ENCODE assay signal across 9 mouse cellular contexts in the genomic region with DNA sequence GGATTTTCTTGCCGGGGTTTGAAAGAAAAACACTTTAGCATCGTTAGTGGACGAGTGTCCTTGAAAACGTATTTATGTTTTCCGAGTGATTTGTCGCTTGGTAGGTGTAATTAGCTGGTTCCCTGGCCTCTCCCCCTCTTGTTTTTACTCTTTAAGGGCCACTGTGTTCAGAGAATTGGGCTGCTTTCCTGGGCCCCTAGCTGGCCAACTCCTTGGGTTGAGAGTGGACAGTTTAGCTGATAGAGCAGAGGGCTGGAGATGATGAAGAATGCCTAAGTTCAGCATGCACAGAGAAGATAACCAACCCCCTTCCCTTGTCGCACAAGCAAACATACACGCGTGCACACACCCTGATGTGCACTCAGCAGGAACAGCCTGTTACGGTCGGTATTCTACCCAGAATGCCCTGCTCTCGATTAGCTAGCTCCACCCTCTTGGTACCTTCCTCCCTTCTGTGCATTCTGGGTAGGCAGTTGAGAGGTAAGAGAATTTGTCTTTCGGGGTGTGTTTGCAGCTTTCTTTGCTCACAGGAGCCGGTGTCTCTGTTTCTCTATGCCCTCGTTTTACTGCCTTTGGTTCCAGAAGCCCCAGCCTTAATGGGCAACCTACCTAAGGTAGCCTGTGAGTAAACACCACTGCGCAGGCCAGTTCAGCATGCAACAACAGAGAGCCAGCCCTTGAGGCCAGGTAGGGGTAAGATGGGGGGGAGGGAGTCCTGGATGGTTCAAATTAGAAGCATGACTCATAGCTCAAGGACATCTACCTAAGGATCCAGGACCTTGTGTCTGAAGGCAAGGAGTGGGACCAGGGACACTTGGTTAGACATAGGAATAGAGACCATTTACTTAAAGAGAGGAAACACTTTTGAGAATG.
A peak's percentile ranks its signal among the peaks of the same experiment; 100 is the strongest.
DNase-seq lines count a peak whose midpoint lies in the region; ATAC-seq and TF ChIP-seq lines count a peak whose summit lies in the region.
"Had no signal": no experiment of that assay in that cellular context is flagged by ENCODE, and none has a peak within 500 bp of the region (broad histone marks: within the 10 kb centered on the region; RNA-seq: fewer than 3 reads in every experiment).

No protein-coding gene starts in this region.

- 53% methylated on average over 16 of the region's 16 CpGs for WGBS in heart, embryonic 12.5 days
- 55% methylated on average over 16 of the region's 16 CpGs for WGBS in forebrain, embryonic 10.5 days
- 55% methylated on average over 16 of the region's 16 CpGs for WGBS in liver, embryonic 11.5 days
- 53% methylated on average over 16 of the region's 16 CpGs for WGBS in kidney, adult 2 months

- no peaks in the 10 kb centered on the region for H3K36me3 ChIP-seq in heart, embryonic 12.5 days
- H3K36me3 ChIP-seq in forebrain, embryonic 10.5 days (replicated peaks), result no peaks in the 10 kb centered on the region
- no peaks in the 10 kb centered on the region for H3K36me3 ChIP-seq in liver, embryonic 11.5 days (ENCODE audit: control insufficient read depth, insufficient read depth, low read length)
- no peaks in the 10 kb centered on the region for H3K36me3 ChIP-seq in kidney, adult 2 months (ENCODE audit: control insufficient read depth, insufficient read depth, low read length)
- H3K36me3 ChIP-seq: midbrain, embryonic 12.5 days had no signal

- H3K4me1 ChIP-seq in heart, embryonic 12.5 days (replicated peaks), result peaks cover 23% of the 10 kb centered on the region
- peaks cover 23% of the 10 kb centered on the region for H3K4me1 ChIP-seq in forebrain, embryonic 10.5 days
- peaks cover 23% of the 10 kb centered on the region for H3K4me1 ChIP-seq in liver, embryonic 11.5 days (replicated peaks; ENCODE audit: control insufficient read depth, insufficient read depth, low read length)
- H3K4me1 ChIP-seq in kidney, adult 2 months (ENCODE audit: control insufficient read depth, insufficient read depth, low read length), result no peaks in the 10 kb centered on the region

- DNase-seq in heart, adult 8-10 months (ENCODE audit: low spot score), result no peak
- peak; percentile 42 for DNase-seq in Muller cell, postnatal 12 days (ENCODE audit: inconsistent ontology term)
- DNase-seq in forebrain, embryonic 10.5 days (ENCODE audit: extremely low spot score, low spot score), result no peak
- peak; percentile 31 for DNase-seq in liver, embryonic 11.5 days (ENCODE audit: low spot score)
- no peak for DNase-seq in gastrocnemius, adult 2 months
- no peak for DNase-seq in kidney, adult 2 months
- DNase-seq in left cerebral cortex, postnatal 14 days (ENCODE audit: low spot score in 2 of 2), result no peak

- peak overlapping the region; percentile 47 for H3K4me2 ChIP-seq in heart, embryonic 12.5 days
- peak overlapping the region; percentile 64 for H3K4me2 ChIP-seq in liver, embryonic 11.5 days
- H3K4me2 ChIP-seq: midbrain, embryonic 12.5 days had no signal

- no peak overlapping the region for H3K9ac ChIP-seq in heart, embryonic 12.5 days
- peak overlapping the region; percentile 64 for H3K9ac ChIP-seq in liver, embryonic 11.5 days (ENCODE audit: low read depth, low read length)
- H3K9ac ChIP-seq: midbrain, embryonic 12.5 days had no signal

- peak overlapping the region; percentile 67 for H3K27ac ChIP-seq in heart, embryonic 12.5 days (ENCODE audit: poor library complexity, severe bottlenecking)
- H3K27ac ChIP-seq in forebrain, embryonic 10.5 days, result peak overlapping the region; percentile 77
- H3K27ac ChIP-seq in liver, embryonic 11.5 days (ENCODE audit: low read depth, low read length), result peak overlapping the region; percentile 98
- H3K27ac ChIP-seq in gastrocnemius, adult 2 months, result no peak overlapping the region
- H3K27ac ChIP-seq in kidney, adult 2 months (ENCODE audit: insufficient read depth, low read depth, low read length), result no peak overlapping the region

- TF ChIP-seq POLR2A in kidney, adult 2 months (IDR thresholded peaks at IDR 0.05; ENCODE audit: low read depth, low read length), result no peak

- no peaks in the 10 kb centered on the region for H3K27me3 ChIP-seq in heart, embryonic 12.5 days (replicated peaks)
- H3K27me3 ChIP-seq in forebrain, embryonic 10.5 days (ENCODE audit: poor library complexity, severe bottlenecking), result peaks cover 37% of the 10 kb centered on the region
- no peaks in the 10 kb centered on the region for H3K27me3 ChIP-seq in liver, embryonic 11.5 days (replicated peaks; ENCODE audit: control insufficient read depth, insufficient read depth, low read length)
- H3K27me3 ChIP-seq in kidney, adult 2 months (replicated peaks; ENCODE audit: control insufficient read depth, insufficient read depth, low read length), result no peaks in the 10 kb centered on the region
- H3K27me3 ChIP-seq: midbrain, embryonic 12.5 days had no signal

- H3K9me3 ChIP-seq in heart, embryonic 12.5 days (replicated peaks), result no peaks in the 10 kb centered on the region
- H3K9me3 ChIP-seq in forebrain, embryonic 10.5 days, result no peaks in the 10 kb centered on the region
- no peaks in the 10 kb centered on the region for H3K9me3 ChIP-seq in liver, embryonic 11.5 days (ENCODE audit: control insufficient read depth, low read length)
- H3K9me3 ChIP-seq: midbrain, embryonic 12.5 days had no signal

- intact Hi-C loops in gastrocnemius, adult 2 months (cut with DNase I), result no loop called here
- intact Hi-C loops in left cerebral cortex, postnatal 14 days (cut with DNase I), result loop anchor here (5.0 kb wide), 1 partner anchor 51 kb away; no protein-coding TSS in a partner anchor

- peak; percentile 93 for ATAC-seq in heart, embryonic 12.5 days (ENCODE audit: insufficient number of reproducible peaks, low FRiP score)
- peak; percentile 89 for ATAC-seq in liver, embryonic 11.5 days (replicated peaks; ENCODE audit: low FRiP score)

- no peak overlapping the region for H3K4me3 ChIP-seq in heart, embryonic 12.5 days
- peak overlapping the region; percentile 23; the same call in 1 of the 2 replicates for H3K4me3 ChIP-seq in forebrain, embryonic 10.5 days
- peak overlapping the region; percentile 43 for H3K4me3 ChIP-seq in liver, embryonic 11.5 days (ENCODE audit: low read depth, low read length)
- no peak overlapping the region for H3K4me3 ChIP-seq in gastrocnemius, adult 2 months
- no peak overlapping the region for H3K4me3 ChIP-seq in kidney, adult 2 months (ENCODE audit: insufficient read depth, low read depth, low read length)
- H3K4me3 ChIP-seq: midbrain, embryonic 12.5 days had no signal

- TF ChIP-seq CTCF in gastrocnemius, adult 2 months (IDR thresholded peaks at IDR 0.05), result no peak
- TF ChIP-seq CTCF in kidney, adult 2 months (conservative IDR thresholded peaks at IDR 0.05; ENCODE audit: insufficient read depth, insufficient read length, low read depth, low read length), result no peak

Comparison
In these comparisons a context has a peak if more than half of its experiments do, and no peak if none do; other contexts are left out.
1. H3K27ac ChIP-seq: peak in heart, embryonic 12.5 days (single experiment), forebrain, embryonic 10.5 days (single experiment) and liver, embryonic 11.5 days (single experiment); none in gastrocnemius, adult 2 months (single experiment) and kidney, adult 2 months (single experiment).
2. H3K4me3 ChIP-seq: peak in forebrain, embryonic 10.5 days (single experiment) and liver, embryonic 11.5 days (single experiment); none in heart, embryonic 12.5 days (single experiment), gastrocnemius, adult 2 months (single experiment) and kidney, adult 2 months (single experiment).
3. DNase-seq: peak in Muller cell, postnatal 12 days (single experiment) and liver, embryonic 11.5 days (single experiment); none in heart, adult 8-10 months (single experiment), forebrain, embryonic 10.5 days (single experiment), gastrocnemius, adult 2 months (single experiment), kidney, adult 2 months (single experiment) and left cerebral cortex, postnatal 14 days (0 of 2).